Mouse (Mus musculus) testis, postnatal 10 days (tissue): ENCODE measurements at regions not wholly inside any gene's neighbourhood (a gene's known extent, or its start where the extent isn't known, plus 50 kb on each side); places are given as distances from the start of the nearest gene placed in this dataset.
"Not testable (repeated sequence)": the region's sequence is repeated elsewhere in the genome, so short reads cannot be mapped to it uniquely, and the experiment has no call there.

Source experiments
- DNase-seq: peaks from one replicate; pipeline ENCODE4 v3.0.0; 2021; ENCODE audit warnings: low spot score

- DNase-seq: peak; percentile 41
Measured at GRCm38 (mm10) chr7:73198069-73198468, 177.2 kb upstream of the Rgma start.

DNA sequence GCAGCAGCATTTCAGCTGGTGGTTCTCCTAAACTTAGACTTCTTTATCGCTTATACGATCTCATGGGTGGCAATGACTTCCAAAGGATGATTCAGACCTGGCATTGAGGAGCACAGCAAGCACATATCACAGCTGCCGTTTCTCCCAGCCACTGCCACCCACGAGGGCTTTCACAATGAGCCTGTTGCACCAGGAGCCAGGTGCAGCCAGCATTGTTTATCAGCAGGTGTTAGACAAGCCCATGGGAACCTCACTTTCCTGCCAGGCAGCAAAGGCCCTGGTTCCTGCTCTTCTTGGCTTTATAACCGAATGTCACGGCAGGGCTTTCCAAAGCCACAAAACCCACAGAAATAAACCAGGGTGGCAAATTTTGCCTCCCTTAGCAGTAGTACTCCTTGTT lies 175.3 kb upstream of the Rgma start:
- DNase-seq: peak; percentile 35

GRCm38 (mm10) chr7:73201330-73201729 lies 174.0 kb upstream of the Rgma start:
- DNase-seq: no peak

DNA sequence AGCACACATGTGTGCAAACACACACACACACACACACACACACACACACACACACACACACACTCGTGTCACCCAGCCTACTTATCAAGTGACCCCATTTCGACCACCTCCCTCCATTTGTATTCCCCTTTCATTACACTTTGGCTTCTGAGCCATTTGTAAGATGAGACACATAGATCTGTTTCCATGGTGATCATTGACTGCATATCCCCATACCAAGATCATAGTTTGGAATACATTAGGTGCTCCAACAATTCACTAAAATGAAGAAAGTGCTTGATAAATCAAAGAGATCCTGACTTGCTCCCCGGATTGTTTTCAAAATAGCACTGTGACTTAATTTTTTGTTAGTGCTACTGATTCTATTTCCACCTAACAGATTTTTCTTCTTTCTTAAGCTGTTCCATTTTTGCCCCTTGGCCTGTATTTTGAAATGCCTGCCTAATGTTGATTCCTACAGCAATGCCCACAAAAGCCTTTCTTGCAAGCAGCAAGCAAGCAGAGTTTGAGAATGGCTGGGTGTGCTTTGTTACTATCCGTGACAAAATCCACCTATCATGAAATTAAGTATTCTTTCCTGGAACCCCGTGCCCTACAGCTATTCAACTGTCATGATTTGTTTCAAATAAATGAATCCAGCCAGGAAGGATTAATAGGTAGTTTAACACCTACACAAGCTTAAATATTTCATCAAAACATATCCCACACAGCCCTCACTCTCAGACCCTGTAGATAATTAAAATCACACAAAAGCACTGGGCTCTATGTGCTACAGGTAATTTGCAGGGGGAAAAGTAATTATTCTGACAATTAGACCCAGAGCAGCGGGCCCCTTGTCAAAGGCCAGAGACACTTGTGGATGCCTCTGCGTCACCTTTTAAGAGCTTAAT lies 168.1 kb upstream of the Rgma start:
- DNase-seq: no peak

- no peak for DNase-seq
Measured at GRCm38 (mm10) chr7:73208479-73208816, 166.9 kb upstream of the Rgma start.

DNA sequence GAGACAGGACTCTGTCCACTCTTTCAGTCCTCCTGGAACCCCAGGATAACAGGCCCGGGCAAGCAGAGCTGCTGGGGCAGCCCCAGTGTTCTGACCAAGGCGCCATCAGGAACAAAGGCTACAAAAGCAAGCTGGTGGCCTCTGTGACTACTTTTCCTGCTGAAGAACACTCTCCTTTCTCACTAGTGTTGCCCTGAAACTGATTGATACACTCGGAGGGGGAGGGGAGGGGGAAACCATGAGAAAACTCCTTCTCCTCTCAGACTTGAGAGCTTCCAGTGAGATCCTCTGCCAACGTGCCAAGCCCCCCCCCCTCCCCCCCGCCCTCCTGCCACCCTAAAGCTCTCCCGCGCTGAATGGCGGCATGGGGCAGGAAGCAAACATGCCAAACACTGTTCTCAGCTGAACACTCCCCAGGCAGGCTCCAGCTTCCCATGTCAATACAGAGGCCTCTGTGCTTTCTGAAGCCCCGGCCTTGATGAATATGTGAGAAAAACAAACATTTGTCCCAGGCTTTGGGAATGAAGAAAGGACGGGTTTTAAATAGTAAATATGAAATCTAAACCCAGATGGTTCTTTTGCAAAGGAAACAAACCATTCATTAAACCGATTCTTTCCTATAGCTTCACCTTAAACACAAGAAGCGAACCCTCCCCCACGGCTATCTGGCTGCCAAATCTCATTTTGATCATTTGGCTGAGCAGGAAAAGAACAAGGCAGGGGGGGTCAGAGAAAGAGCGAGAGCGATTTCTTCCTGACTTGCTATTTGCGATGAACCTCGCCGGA lies 166.3 kb upstream of the Rgma start:
- no peak for DNase-seq

GRCm38 (mm10) chr7:73210078-73210477 lies 165.2 kb upstream of the Rgma start:
- no peak for DNase-seq

GRCm38 (mm10) chr7:73222237-73222915 lies 152.9 kb upstream of the Rgma start:
- no peak for DNase-seq

DNA sequence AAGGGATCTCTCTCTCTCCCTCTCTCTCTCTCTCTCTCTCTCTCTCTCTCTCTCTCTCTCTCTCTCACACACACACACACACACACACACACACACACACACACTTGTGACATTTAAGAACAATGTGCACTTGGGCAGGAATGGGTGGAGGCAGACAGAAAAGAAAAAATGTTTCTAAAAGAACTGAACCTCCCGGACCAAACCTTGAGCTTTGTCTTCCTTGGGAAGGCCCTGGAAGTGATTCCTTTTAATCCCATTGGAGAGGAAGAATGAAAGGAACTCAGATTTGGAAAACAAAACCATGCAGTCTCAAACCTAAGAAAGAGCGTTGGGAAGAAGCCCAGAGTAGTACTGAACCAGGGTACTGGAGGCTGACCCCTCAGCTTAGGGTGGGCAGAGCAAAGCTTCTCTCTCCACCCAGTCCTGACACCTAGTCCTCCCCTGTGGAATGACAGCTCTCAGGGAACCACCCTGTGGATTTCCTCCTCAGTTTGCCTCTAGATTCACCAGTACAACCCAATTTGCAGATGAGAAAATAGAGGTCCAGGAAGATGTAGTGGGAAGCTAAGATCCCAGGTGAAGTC lies 152.3 kb upstream of the Rgma start:
- no peak for DNase-seq

DNA sequence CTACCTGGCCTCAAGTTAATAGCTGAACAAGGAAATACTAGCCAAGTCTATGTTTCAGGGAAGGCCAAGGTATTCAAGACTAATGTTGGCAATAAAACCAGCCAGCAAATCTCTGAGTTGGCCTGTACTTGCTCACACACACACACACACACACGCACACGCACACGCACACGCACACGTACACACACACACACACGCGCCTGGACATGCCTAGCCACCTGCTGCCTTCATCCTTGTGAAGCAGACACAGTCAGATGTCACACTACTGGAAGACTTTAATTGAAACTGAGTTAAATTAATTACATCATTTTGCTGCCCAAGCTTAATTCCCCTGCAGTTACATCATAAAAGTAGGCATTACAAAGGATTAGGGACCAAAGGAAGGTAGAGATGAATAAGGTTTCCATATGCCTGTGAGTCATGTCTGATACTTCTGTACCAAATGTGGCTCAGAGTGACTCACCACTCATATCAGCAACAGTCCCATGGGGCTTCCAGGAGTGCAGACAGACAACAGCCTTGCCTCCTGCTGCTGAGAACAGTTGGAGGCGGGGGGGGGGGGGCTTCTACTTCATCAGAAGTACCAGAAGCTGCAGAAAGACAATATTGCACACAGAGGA lies 141.7 kb upstream of the Rgma start:
- no peak for DNase-seq

- no peak for DNase-seq
Measured at GRCm38 (mm10) chr7:73238486-73238885, 136.8 kb upstream of the Rgma start.

DNA sequence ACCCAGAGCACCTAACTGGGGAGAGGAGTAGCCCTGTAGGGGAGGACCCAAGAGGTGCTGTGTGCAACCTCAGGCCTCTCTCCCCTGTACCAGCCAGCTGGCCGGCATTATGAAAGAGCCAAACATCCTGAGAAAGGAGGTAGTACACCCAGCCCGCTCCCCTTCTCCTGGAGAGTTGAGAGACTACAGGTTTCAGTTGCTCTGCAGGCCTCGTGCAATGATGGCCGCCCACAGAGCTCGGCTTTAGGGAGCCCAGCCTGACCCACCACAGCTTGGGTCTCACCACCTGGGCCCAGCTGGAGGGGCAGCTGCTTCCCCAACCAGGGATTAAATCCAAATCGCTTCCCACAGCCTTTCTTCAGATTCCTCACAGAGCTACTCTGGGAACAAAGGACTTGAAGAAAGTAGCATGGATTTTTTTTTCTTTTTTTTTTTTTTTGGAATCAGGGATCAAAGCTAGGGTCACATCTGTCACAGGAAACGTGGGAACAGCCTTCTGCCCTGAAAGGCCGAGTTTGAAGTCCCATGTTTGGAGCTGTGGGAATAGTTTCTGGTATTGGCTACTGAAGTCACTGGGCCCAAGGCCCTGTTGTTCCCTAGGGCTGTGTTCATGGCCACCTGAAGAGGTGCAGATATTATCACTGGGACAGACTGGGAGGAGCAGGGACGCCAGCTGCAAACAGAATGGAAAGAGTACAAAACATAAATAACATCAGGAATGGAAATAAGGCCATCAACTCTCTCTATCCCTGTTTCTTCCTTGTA lies 131.5 kb upstream of the Rgma start:
- peak; percentile 64 for DNase-seq

GRCm38 (mm10) chr7:73245431-73245830 lies 129.9 kb upstream of the Rgma start:
- DNase-seq: no peak

DNA sequence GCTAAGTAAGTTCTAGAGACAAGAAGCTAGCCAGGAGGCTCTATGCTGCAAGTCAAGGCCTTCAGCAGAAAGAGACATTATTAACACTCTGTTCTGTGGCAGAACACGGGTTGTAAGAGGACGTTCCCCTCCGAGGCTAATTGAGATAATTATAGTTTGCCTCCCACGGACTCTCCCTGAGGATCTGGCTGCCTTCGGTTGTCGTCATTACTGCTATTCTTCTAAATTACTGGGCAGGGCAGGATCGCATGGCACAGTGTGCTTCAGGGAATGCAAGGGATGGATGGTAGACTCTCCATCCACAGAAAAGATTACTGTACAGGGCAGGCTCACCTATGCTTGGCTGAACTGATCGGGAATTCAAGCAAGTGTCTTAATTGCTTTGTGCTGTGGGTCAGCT lies 124.7 kb upstream of the Rgma start:
- no peak for DNase-seq

- DNase-seq: no peak
Measured at GRCm38 (mm10) chr7:73251187-73251740, 124.0 kb upstream of the Rgma start.

DNA sequence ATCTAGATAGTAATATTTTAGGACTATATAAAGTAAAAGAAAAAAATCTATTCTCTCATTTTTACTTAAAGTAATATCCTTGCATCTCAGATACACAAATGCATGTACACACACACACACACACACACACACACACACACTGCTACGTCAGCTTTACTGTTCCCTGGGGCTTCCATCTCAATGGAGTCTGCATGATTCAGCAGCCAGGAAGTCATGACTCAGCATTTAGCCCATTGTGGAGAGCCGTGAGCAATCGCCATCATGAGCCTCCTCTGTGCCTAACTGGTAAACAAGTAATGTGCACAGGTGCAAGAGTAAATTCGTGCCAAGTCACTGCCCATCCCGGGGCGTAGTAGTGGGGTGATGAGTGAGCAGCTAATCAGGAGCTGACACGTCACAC lies 120.3 kb upstream of the Rgma start:
- not testable (repeated sequence) for DNase-seq

GRCm38 (mm10) chr7:73260140-73260539 lies 115.2 kb upstream of the Rgma start:
- no peak for DNase-seq

GRCm38 (mm10) chr7:73261750-73262149 lies 113.6 kb upstream of the Rgma start:
- no peak for DNase-seq

GRCm38 (mm10) chr7:73262526-73262925 lies 112.8 kb upstream of the Rgma start:
- DNase-seq: no peak

DNA sequence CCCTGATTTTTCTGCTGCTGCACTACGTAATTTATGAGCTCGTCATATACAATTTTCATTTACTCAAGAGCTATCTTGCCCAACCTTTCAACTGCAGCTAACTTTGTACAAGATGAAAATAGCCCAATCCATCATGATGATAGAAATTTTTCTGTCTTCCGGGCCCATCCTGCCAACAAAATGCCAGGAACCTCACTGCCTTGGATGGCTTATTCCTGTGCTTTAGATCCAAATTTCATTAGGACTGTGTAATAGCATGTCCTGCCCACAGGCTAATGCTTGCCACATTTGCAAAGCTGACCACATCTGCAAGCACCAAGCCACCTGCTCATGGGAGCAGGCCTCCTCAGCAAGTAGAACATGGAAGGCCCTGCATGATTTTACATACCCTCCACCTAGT lies 105.7 kb upstream of the Rgma start:
- DNase-seq: no peak

- no peak for DNase-seq
Measured at GRCm38 (mm10) chr7:73272787-73273186, 102.5 kb upstream of the Rgma start.
